Mouse (Mus musculus) heart, adult 2 months (tissue): ENCODE measurements around the gene Igbp1.

Experiments
- CTCF ChIP-seq: fragments of 200-600 bp; IDR thresholded peaks from 2 replicates; pipeline ENCODE4 v1.8.1; 2022; ENCODE audit warnings: antibody characterized with exemption, mild to moderate bottlenecking, moderate library complexity
- POLR2A ChIP-seq: fragments of 200-500 bp; IDR thresholded peaks from 2 replicates; pipeline ENCODE4 v1.6.1; 2011; ENCODE audit warnings: mild to moderate bottlenecking, low read depth, low read length, control low read depth; ENCODE audit not compliant: insufficient read depth

GRCm38 (mm10) chrX:100524471-100524870, 30.4 kb downstream of the Igbp1 start, which contains the start of gene Dgat2l6:
- TF ChIP-seq CTCF (no peak), POLR2A (no peak)
